Mouse (Mus musculus) testis, adult 2 months (tissue): ENCODE measurements around the gene Tmem114. TPM values are rescaled to one million over a fixed set of nuclear protein-coding genes. Genes with fewer than 3 reads are reported as not detected.

Experiments
- H3K27ac ChIP-seq: fragments of 200-500 bp; 2 replicates; pipeline ENCODE4 v1.5.1; 2012; ENCODE audit warnings: low read depth, low read length; ENCODE audit not compliant: control insufficient read depth, insufficient read depth
- H3K27me3 ChIP-seq: fragments of 200-500 bp; 2 replicates; pipeline ENCODE4 v1.6.1; 2012; ENCODE audit warnings: mild to moderate bottlenecking, low read length, moderate library complexity; ENCODE audit not compliant: control insufficient read depth, insufficient read depth
- H3K36me3 ChIP-seq: fragments of 200-500 bp; 2 replicates; pipeline ENCODE4 v1.6.1; 2012; ENCODE audit warnings: mild to moderate bottlenecking, low read length; ENCODE audit not compliant: control insufficient read depth, insufficient read depth
- H3K4me1 ChIP-seq: fragments of 200-500 bp; 2 replicates; pipeline ENCODE4 v1.6.1; 2012; ENCODE audit warnings: low read length; ENCODE audit not compliant: control insufficient read depth, insufficient read depth
- H3K4me3 ChIP-seq: fragments of 200-500 bp; 2 replicates; pipeline ENCODE4 v1.5.1; 2012; ENCODE audit warnings: low read depth, mild to moderate bottlenecking, low read length, moderate library complexity, mixed read lengths; ENCODE audit not compliant: control insufficient read depth
- CTCF ChIP-seq: fragments of 200-500 bp; IDR thresholded peaks from 2 replicates; pipeline ENCODE4 v1.5.1; 2012; ENCODE audit warnings: low read depth, mild to moderate bottlenecking, inconsistent platforms, low read length, moderate library complexity; ENCODE audit not compliant: control insufficient read depth, insufficient read depth, insufficient replicate concordance
- POLR2A ChIP-seq: fragments of 200-500 bp; IDR thresholded peaks from 2 replicates; pipeline ENCODE4 v1.6.1; 2012; ENCODE audit warnings: low read depth, mild to moderate bottlenecking, inconsistent platforms, low read length, moderate library complexity; ENCODE audit not compliant: control insufficient read depth
- polyA plus RNA-seq: library from polyadenylated mRNA; depleted of rRNA; stranded (reverse); fragments of >200 nt; gene quantifications from 2 replicates; pipeline ENCODE4 v1.2.3, GENCODE M21; 2012

The Tmem114 gene
- polyA plus RNA-seq, 1 experiment = 22.5 TPM

- H3K4me1 ChIP-seq = no peaks in the 10 kb centered on the region
- H3K36me3 ChIP-seq = no peaks in the 10 kb centered on the region
- no peaks in the 10 kb centered on the region for H3K27me3 ChIP-seq
- H3K27ac ChIP-seq = no peak overlapping the region
- no peak for TF ChIP-seq POLR2A
- no peak for TF ChIP-seq CTCF
- H3K4me3 ChIP-seq = no peak overlapping the region
Observed at GRCm38 (mm10) chr16:8444911-8445310, 20.0 kb upstream of the Tmem114 start.

- TF ChIP-seq POLR2A (no peak), CTCF (no peak)
- Histone ChIP-seq H3K36me3 (no peaks in the 10 kb centered on the region), H3K4me3 (no peak overlapping the region), H3K27me3 (no peaks in the 10 kb centered on the region), H3K4me1 (no peaks in the 10 kb centered on the region), H3K27ac (no peak overlapping the region)
Observed at GRCm38 (mm10) chr16:8432616-8433015, 7.7 kb upstream of the Tmem114 start.

GRCm38 (mm10) chr16:8429531-8429930 lies 4.6 kb upstream of the Tmem114 start:
- Histone ChIP-seq H3K4me1 (peaks cover 3% of the 10 kb centered on the region), H3K27me3 (no peaks in the 10 kb centered on the region)
- no peak for TF ChIP-seq POLR2A
- no peak for TF ChIP-seq CTCF

GRCm38 (mm10) chr16:8425736-8426135 lies 800 bp upstream of the Tmem114 start:
- Histone ChIP-seq H3K4me3 (no peak overlapping the region), H3K36me3 (no peaks in the 10 kb centered on the region), H3K27ac (no peak overlapping the region), H3K4me1 (peaks cover 4% of the 10 kb centered on the region), H3K27me3 (no peaks in the 10 kb centered on the region)
- TF ChIP-seq POLR2A (no peak), CTCF (no peak)

More at GRCm38 (mm10) chr16:8429531-8429930, 4.6 kb upstream of the Tmem114 start:
- Histone ChIP-seq H3K27ac (no peak overlapping the region), H3K4me3 (no peak overlapping the region), H3K36me3 (no peaks in the 10 kb centered on the region)

GRCm38 (mm10) chr16:8424161-8424970 lies 570 bp downstream of the Tmem114 start:
- peaks cover 4% of the 10 kb centered on the region for H3K4me1 ChIP-seq
- no peak for TF ChIP-seq POLR2A
- TF ChIP-seq CTCF = no peak
- no peaks in the 10 kb centered on the region for H3K27me3 ChIP-seq

GRCm38 (mm10) chr16:8423626-8424114 lies 1.3 kb downstream of the Tmem114 start:
- no peak for TF ChIP-seq POLR2A
- no peak overlapping the region for H3K27ac ChIP-seq
- peak overlapping the region; percentile 10; the same call in 1 of the 2 replicates for H3K4me3 ChIP-seq
- H3K27me3 ChIP-seq = no peaks in the 10 kb centered on the region
- H3K36me3 ChIP-seq = no peaks in the 10 kb centered on the region
- peaks cover 4% of the 10 kb centered on the region for H3K4me1 ChIP-seq

More at GRCm38 (mm10) chr16:8424161-8424970, 570 bp downstream of the Tmem114 start:
- Histone ChIP-seq H3K36me3 (no peaks in the 10 kb centered on the region), H3K4me3 (peak overlapping the region; percentile 58), H3K27ac (peak overlapping the region; percentile 40)

- Histone ChIP-seq H3K4me3 (no peak overlapping the region), H3K27ac (no peak overlapping the region), H3K27me3 (no peaks in the 10 kb centered on the region), H3K36me3 (no peaks in the 10 kb centered on the region), H3K4me1 (peaks cover 4% of the 10 kb centered on the region)
- TF ChIP-seq CTCF = no peak
Observed at GRCm38 (mm10) chr16:8420842-8421241, 4.1 kb downstream of the Tmem114 start.

- Histone ChIP-seq H3K4me1 (peaks cover 3% of the 10 kb centered on the region), H3K27ac (no peak overlapping the region), H3K36me3 (no peaks in the 10 kb centered on the region), H3K27me3 (no peaks in the 10 kb centered on the region), H3K4me3 (no peak overlapping the region)
- TF ChIP-seq POLR2A (no peak), CTCF (no peak)
Observed at GRCm38 (mm10) chr16:8420381-8420780, 4.6 kb downstream of the Tmem114 start.
